In the genomic region with DNA sequence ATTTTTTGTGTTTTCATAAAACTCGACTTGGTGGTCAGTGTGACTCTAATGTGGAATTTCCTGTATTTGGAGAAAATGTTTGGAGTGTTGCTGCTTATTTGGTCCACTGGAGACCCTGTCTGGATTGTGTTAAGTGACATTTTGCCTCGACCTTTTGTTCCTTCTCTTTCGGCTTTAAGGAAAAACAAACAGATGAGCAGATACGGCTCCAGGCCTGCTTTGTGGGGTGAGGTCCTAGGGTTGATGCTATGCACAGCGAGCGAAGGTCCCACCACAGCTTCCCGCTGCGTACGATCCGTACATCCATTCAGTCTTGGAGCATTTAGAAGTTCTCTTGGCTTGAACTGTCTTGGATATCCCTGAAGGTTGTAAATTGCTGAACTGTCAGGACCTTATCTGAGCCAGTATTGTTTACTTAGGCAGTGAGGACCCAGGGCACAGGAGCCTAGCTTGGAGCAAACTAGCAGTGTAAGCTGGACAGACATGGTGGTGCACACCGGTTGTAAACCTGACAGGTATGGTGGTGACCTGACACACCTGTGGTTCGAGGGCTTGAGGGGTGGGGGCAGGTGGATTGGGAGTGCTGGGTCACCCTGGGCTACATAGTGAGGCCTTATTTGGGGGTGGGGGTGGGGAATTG, we compare ENCODE assay signal across 11 mouse cellular contexts.
A peak's percentile ranks its signal among the peaks of the same experiment; 100 is the strongest.
DNase-seq lines count a peak whose midpoint lies in the region; ATAC-seq and TF ChIP-seq lines count a peak whose summit lies in the region.
"Had no signal": no experiment of that assay in that cellular context is flagged by ENCODE, and none has a peak within 500 bp of the region (broad histone marks: within the 10 kb centered on the region; RNA-seq: fewer than 3 reads in every experiment).

No protein-coding gene starts in this region.

- H3K4me2 ChIP-seq in heart, embryonic 13.5 days = no peak overlapping the region
- no peak overlapping the region for H3K4me2 ChIP-seq in midbrain, embryonic 15.5 days
- H3K4me2 ChIP-seq in midbrain, embryonic 14.5 days (ENCODE audit: low read length) = no peak overlapping the region
- H3K4me2 ChIP-seq in stomach, embryonic 16.5 days (ENCODE audit: low read depth, low read length) = no peak overlapping the region

- TF ChIP-seq CTCF in heart, adult 2 months (IDR thresholded peaks at IDR 0.05) = no peak

- TF ChIP-seq EP300 in heart, adult 2 months (IDR thresholded peaks at IDR 0.05; ENCODE audit: insufficient read depth, low read depth, low read length) = no peak

- no peak for DNase-seq in heart, adult 2 months
- no peak for DNase-seq in midbrain, embryonic 14.5 days
- DNase-seq in kidney, postnatal 14 days = peak; percentile 63
- DNase-seq in adrenal gland, postnatal 10 days = no peak
- no peak for DNase-seq in urinary bladder, adult 18-20 months (ENCODE audit: low spot score in 2 of 2)
- DNase-seq: cerebellum, adult 11-12 months had no signal

- H3K9ac ChIP-seq in heart, embryonic 13.5 days = no peak overlapping the region
- H3K9ac ChIP-seq in heart, adult 2 months (ENCODE audit: low read depth, low read length) = no peak overlapping the region
- no peak overlapping the region for H3K9ac ChIP-seq in midbrain, embryonic 15.5 days
- no peak overlapping the region for H3K9ac ChIP-seq in midbrain, embryonic 14.5 days (replicated peaks; ENCODE audit: low read length)
- no peak overlapping the region; the same call in 1 of the 2 replicates for H3K9ac ChIP-seq in stomach, embryonic 16.5 days (ENCODE audit: low read length)

- H3K36me3 ChIP-seq in heart, embryonic 13.5 days = no peaks in the 10 kb centered on the region
- H3K36me3 ChIP-seq in heart, adult 2 months (ENCODE audit: control insufficient read depth, insufficient read depth, low read length) = no peaks in the 10 kb centered on the region
- H3K36me3 ChIP-seq in midbrain, embryonic 15.5 days (replicated peaks) = no peaks in the 10 kb centered on the region
- no peaks in the 10 kb centered on the region for H3K36me3 ChIP-seq in midbrain, embryonic 14.5 days (ENCODE audit: control insufficient read depth, insufficient read depth, low read length)
- H3K36me3 ChIP-seq in stomach, embryonic 16.5 days (ENCODE audit: control insufficient read depth, insufficient read depth, low read length) = no peaks in the 10 kb centered on the region

- intact Hi-C loops in heart, adult 2 months (cut with DNase I) = loop anchor here (5.0 kb wide), 1 partner anchor 84 kb away; a partner anchor contains a TSS

- no peaks in the 10 kb centered on the region for H3K9me3 ChIP-seq in heart, embryonic 13.5 days
- H3K9me3 ChIP-seq in midbrain, embryonic 15.5 days = no peaks in the 10 kb centered on the region
- H3K9me3 ChIP-seq in midbrain, embryonic 14.5 days (ENCODE audit: control insufficient read depth, low read length) = no peaks in the 10 kb centered on the region
- no peaks in the 10 kb centered on the region for H3K9me3 ChIP-seq in stomach, embryonic 16.5 days (replicated peaks; ENCODE audit: control insufficient read depth, low read length)

- no peak for TF ChIP-seq POLR2A in heart, adult 2 months (IDR thresholded peaks at IDR 0.05; ENCODE audit: insufficient read depth, low read depth, low read length)

- H3K79me2 ChIP-seq in heart, adult 2 months (replicated peaks; ENCODE audit: control insufficient read depth, insufficient read depth, low read length) = no peaks in the 10 kb centered on the region

- no peak overlapping the region for H3K4me3 ChIP-seq in heart, embryonic 13.5 days
- H3K4me3 ChIP-seq in heart, adult 2 months = no peak overlapping the region
- no peak overlapping the region for H3K4me3 ChIP-seq in midbrain, embryonic 15.5 days
- no peak overlapping the region for H3K4me3 ChIP-seq in midbrain, embryonic 14.5 days (replicated peaks; ENCODE audit: low read depth, low read length)
- H3K4me3 ChIP-seq in stomach, embryonic 16.5 days (replicated peaks; ENCODE audit: low read length) = no peak overlapping the region

- H3K27ac ChIP-seq in heart, embryonic 13.5 days (replicated peaks) = peak overlapping the region; percentile 70
- H3K27ac ChIP-seq in heart, adult 2 months = no peak overlapping the region
- no peak overlapping the region for H3K27ac ChIP-seq in midbrain, embryonic 15.5 days
- H3K27ac ChIP-seq in midbrain, embryonic 14.5 days (replicated peaks; ENCODE audit: low read depth, low read length) = no peak overlapping the region
- peak overlapping the region; percentile 58 for H3K27ac ChIP-seq in stomach, embryonic 16.5 days (ENCODE audit: low read length)
- H3K27ac ChIP-seq: macrophage had no signal

- 43% methylated on average over 12 of the region's 12 CpGs for WGBS in heart, embryonic 13.5 days
- 58% methylated on average over 12 of the region's 12 CpGs for WGBS in heart, adult 2 months
- WGBS in midbrain, embryonic 15.5 days = 66% methylated on average over 12 of the region's 12 CpGs
- 60% methylated on average over 12 of the region's 12 CpGs for WGBS in midbrain, embryonic 14.5 days
- 30% methylated on average over 12 of the region's 12 CpGs for WGBS in stomach, embryonic 16.5 days

- no peak for ATAC-seq in heart, embryonic 13.5 days (ENCODE audit: extremely low read depth, insufficient number of reproducible peaks, low FRiP score, low TSS enrichment)
- ATAC-seq in midbrain, embryonic 15.5 days (replicated peaks) = 0 out of 2 replicates have a peak, but pooled peaks have one; percentile 1
- ATAC-seq in midbrain, embryonic 14.5 days (ENCODE audit: low FRiP score, low TSS enrichment) = no peak
- peak; percentile 19 for ATAC-seq in stomach, embryonic 16.5 days (ENCODE audit: insufficient read depth, low FRiP score)
- ATAC-seq: inflammation-experienced regulatory T-cells, adult 6 months had no signal

- H3K4me1 ChIP-seq in heart, embryonic 13.5 days = peaks cover 47% of the 10 kb centered on the region
- peaks cover 16% of the 10 kb centered on the region for H3K4me1 ChIP-seq in heart, adult 2 months (ENCODE audit: control insufficient read depth, insufficient read depth, low read length)
- H3K4me1 ChIP-seq in midbrain, embryonic 15.5 days = peaks cover 34% of the 10 kb centered on the region
- H3K4me1 ChIP-seq in midbrain, embryonic 14.5 days (ENCODE audit: control insufficient read depth, insufficient read depth, low read length) = peaks cover 22% of the 10 kb centered on the region
- peaks cover 40% of the 10 kb centered on the region for H3K4me1 ChIP-seq in stomach, embryonic 16.5 days (ENCODE audit: control insufficient read depth, insufficient read depth, low read length)

- H3K27me3 ChIP-seq in heart, embryonic 13.5 days (replicated peaks) = no peaks in the 10 kb centered on the region
- H3K27me3 ChIP-seq in heart, adult 2 months (ENCODE audit: control insufficient read depth, insufficient read depth, low read length) = no peaks in the 10 kb centered on the region
- H3K27me3 ChIP-seq in midbrain, embryonic 15.5 days (replicated peaks) = no peaks in the 10 kb centered on the region
- no peaks in the 10 kb centered on the region for H3K27me3 ChIP-seq in midbrain, embryonic 14.5 days (ENCODE audit: control insufficient read depth, insufficient read depth, low read length)
- H3K27me3 ChIP-seq in stomach, embryonic 16.5 days (ENCODE audit: control insufficient read depth, insufficient read depth, low read length) = no peaks in the 10 kb centered on the region

Comparison
In these comparisons a context has a peak if more than half of its experiments do, and no peak if none do; other contexts are left out.
1. ATAC-seq: peak in midbrain, embryonic 15.5 days (single experiment) and stomach, embryonic 16.5 days (single experiment); none in heart, embryonic 13.5 days (single experiment) and midbrain, embryonic 14.5 days (single experiment).
2. H3K27ac ChIP-seq: peak in heart, embryonic 13.5 days (single experiment) and stomach, embryonic 16.5 days (single experiment); none in heart, adult 2 months (single experiment), midbrain, embryonic 15.5 days (single experiment) and midbrain, embryonic 14.5 days (single experiment).